Mouse (Mus musculus) activated CD4-positive, CD25-positive, alpha-beta regulatory T cell, adult 9 weeks (primary cell): ENCODE data around the gene Klk1b1. TPM values are rescaled to one million over a fixed set of nuclear protein-coding genes. Genes with fewer than 3 reads are reported as not detected.

Experiments used
- polyA plus RNA-seq: library from polyadenylated mRNA; unstranded; fragments of 100-300 nt; shearing (Covaris generic); gene quantifications from one replicate; pipeline ENCODE4 v1.2.1, GENCODE M21; 2017

Klk1b1 gene
- polyA plus RNA-seq = not detected

DNA sequence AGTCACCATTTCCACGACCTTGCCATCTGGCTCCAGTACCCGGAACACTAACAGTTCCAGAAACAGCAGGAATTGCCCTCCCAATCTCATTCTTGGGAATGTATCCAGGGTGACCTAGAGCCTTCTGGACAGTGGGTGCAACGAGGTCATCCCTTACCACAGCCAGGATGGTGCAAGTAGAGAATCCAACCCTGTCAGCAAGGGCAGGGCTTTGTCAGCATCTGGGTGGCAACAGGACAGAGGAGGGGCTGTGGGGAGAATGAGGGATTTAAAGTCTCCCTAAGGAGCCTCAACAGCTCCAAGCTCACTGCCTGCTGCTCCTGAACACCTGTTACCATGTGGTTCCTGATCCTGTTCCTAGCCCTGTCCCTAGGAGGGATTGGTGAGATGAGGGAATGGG, at the start of gene Klk1b1:
TSS of gene Klk1b1 (plus strand) at position 301 of the 400 bp plus-strand sequence.

DNA sequence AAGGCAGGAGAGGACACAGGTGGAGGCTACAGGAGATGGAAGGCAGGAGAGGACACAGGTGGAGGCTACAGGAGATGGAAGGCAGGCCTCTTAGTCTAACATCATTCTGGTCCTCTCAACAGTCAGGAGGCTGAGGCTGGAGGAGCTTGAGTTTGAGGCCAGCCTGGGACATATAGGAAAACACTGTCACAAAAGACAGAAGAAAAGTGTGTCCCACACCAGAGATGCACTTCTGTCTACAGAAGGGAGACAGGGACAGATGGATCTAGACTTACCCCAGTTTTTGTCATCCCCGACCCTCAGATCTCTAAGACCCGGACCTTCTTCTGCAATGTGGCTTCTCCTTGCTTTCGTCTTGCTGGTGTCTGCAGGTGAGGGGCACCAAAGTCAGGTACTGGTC, 33.1 kb upstream of the Klk1b1 start, which contains the start of gene Klk15:
TSS of gene Klk15 (plus strand) at position 301 of the 400 bp plus-strand sequence.

DNA sequence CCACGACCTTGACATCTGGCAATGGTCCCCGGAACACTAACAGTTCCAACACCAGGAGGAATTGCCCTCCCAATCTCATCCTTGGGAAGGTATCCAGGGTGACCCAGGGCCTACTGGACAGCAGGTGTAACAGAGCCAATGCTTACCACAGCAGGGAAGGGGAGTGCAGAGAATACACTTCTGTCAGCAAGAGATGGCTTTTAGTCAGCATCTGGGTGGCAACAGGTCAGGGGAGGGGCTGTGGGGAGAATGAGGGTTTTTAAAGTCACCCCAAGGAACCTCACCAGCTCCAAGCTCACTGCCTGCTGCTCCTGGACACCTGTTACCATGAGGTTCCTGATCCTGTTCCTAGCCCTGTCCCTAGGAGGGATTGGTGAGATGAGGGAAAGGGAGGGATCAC, 16.2 kb upstream of the Klk1b1 start, which contains the start of gene Klk1b8:
TSS of gene Klk1b8 (plus strand) at position 301 of the 400 bp plus-strand sequence.

DNA sequence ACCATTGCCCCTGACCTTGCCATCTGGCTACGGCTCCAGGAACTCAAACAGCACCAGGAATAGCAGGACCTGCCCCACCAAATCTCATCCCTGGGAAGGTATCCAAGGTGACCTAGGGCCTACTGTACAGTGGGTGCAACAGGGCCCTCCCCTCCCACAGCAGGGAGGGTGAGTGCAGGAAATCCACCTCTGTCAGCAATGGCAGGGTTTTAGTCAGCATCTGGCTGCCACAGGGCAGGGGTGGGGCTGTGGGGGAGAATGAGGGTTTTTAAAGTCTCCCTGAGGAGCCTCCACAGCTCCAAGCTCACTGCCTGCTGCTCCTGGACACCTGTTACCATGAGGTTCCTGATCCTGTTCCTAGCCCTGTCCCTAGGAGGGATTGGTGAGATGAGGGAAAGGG, 9.2 kb downstream of the Klk1b1 start, which contains the start of gene Klk1b9:
TSS of gene Klk1b9 (plus strand) at position 301 of the 400 bp plus-strand sequence.

DNA sequence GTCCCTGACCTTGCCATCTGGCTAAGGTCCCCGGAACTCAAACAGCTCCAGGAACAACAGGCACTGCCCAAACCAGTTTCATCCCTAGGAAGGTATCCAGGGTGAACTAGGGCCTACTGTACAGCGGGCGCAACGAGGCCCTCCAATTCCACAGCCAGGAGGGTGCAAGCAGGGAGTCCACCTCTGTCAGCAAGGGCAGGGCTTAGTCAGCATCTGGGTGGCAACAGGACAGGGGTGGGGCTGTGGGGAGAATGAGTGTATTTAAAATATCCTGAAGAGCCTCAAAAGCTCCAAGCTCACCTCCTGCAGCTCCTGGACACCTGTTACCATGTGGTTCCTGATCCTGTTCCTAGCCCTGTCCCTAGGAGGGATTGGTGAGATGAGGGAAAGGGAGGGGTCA, 29.0 kb downstream of the Klk1b1 start, which contains the start of gene Klk1b11:
TSS of gene Klk1b11 (plus strand) at position 301 of the 400 bp plus-strand sequence.

DNA sequence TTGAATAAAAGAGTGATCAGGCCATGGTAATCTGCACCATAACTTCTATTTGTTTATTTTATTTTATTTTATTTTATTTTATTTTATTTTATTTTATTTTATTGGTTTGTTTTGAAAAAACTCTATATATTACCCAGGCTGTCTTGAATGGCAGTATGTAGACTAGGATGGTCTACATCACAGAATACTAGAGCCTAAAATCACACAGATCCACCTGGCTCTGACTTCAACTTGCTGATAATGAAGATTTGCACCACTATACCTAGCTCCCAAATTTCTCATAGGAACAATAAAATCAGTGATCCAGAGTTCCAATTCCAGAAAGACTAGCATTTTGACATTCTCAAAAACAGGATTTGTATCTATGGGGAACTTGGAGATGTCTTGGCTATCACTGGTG, 45.3 kb downstream of the Klk1b1 start, which contains the start of gene Klk1b26:
TSS of gene Klk1b26 (plus strand) at position 301 of the 400 bp plus-strand sequence.

Other genes with a start within 250 kb of the Klk1b1 start
- not detected for gene Klk12, start 197.9 kb upstream of the Klk1b1 start, polyA plus RNA-seq
- 0.38 TPM for gene Klk11, start 192.1 kb upstream of the Klk1b1 start, polyA plus RNA-seq
- not detected for gene Klk10, start 185.7 kb upstream of the Klk1b1 start, polyA plus RNA-seq
- gene Klk9, start 174.9 kb upstream of the Klk1b1 start, polyA plus RNA-seq = 0.43 TPM
- gene Klk8, start 169.2 kb upstream of the Klk1b1 start, polyA plus RNA-seq = 144 TPM
- 0.24 TPM for gene Klk7, start 155.5 kb upstream of the Klk1b1 start, polyA plus RNA-seq
- not detected for gene Klk6, start 142.3 kb upstream of the Klk1b1 start, polyA plus RNA-seq
- gene Klk5, start 124.8 kb upstream of the Klk1b1 start, polyA plus RNA-seq = not detected
- not detected for gene Klk4, start 85.6 kb upstream of the Klk1b1 start, polyA plus RNA-seq
- gene Klk15, start 33.0 kb upstream of the Klk1b1 start, polyA plus RNA-seq = not detected
- gene Klk1b8, start 16.1 kb upstream of the Klk1b1 start, polyA plus RNA-seq = not detected
- 0.88 TPM for gene Klk1b9, start 9.3 kb downstream of the Klk1b1 start, polyA plus RNA-seq
- gene Klk1b11, start 29.1 kb downstream of the Klk1b1 start, polyA plus RNA-seq = not detected
- not detected for gene Klk1b26, start 45.4 kb downstream of the Klk1b1 start, polyA plus RNA-seq
- gene Klk1b27, start 85.5 kb downstream of the Klk1b1 start, polyA plus RNA-seq = 2.5 TPM
- not detected for gene Klk1b21, start 135.6 kb downstream of the Klk1b1 start, polyA plus RNA-seq
- not detected for gene Klk1b22, start 145.9 kb downstream of the Klk1b1 start, polyA plus RNA-seq
- gene Klk1b16, start 170.0 kb downstream of the Klk1b1 start, polyA plus RNA-seq = not detected
- not detected for gene Klk1b24, start 221.5 kb downstream of the Klk1b1 start, polyA plus RNA-seq
- not detected for gene Klk1b3, start 231.4 kb downstream of the Klk1b1 start, polyA plus RNA-seq
- not detected for gene Klk1b4, start 240.7 kb downstream of the Klk1b1 start, polyA plus RNA-seq
- gene Klk1b5, start 249.2 kb downstream of the Klk1b1 start, polyA plus RNA-seq = not detected